ENCODE assay signal across 45 mouse cellular contexts in genomic region chr5:65448941-65449340, GRCm38 (mm10). TPM values are rescaled to one million over a fixed set of nuclear protein-coding genes. Genes with fewer than 3 reads are reported as not detected.
"Had no signal": no experiment of that assay in that cellular context is flagged by ENCODE, and none has a peak within 500 bp of the region (broad histone marks: within the 10 kb centered on the region; RNA-seq: fewer than 3 reads in every experiment).

No protein-coding gene starts in this region.

- DNase-seq: heart, postnatal 10 days; heart, postnatal 14 days; heart, postnatal 36 days; heart, postnatal 4 days; kidney, adult 11 months; kidney, adult 18-20 months; kidney, adult 2 months; kidney, adult 9 months; kidney, postnatal 10 days; kidney, postnatal 14 days; kidney, postnatal 25 days; kidney, postnatal 36 days; kidney, postnatal 4 days; layer of hippocampus, adult 9-11 months; layer of hippocampus, postnatal 36 days had no signal

- H3K27ac ChIP-seq: heart, embryonic 13.5 days; heart, embryonic 15.5 days; hindbrain, embryonic 10.5 days; hindbrain, embryonic 12.5 days; hindbrain, embryonic 13.5 days; hindbrain, embryonic 14.5 days; hindbrain, embryonic 15.5 days; hindbrain, postnatal 0 days; intestine, embryonic 15.5 days; kidney, embryonic 15.5 days; kidney, postnatal 0 days; layer of hippocampus, adult 2 months; left cerebral cortex, adult 2 months had no signal

- H3K9ac ChIP-seq: heart, embryonic 12.5 days; heart, embryonic 13.5 days; heart, embryonic 15.5 days; hindbrain, embryonic 12.5 days; hindbrain, embryonic 13.5 days; hindbrain, embryonic 14.5 days; hindbrain, embryonic 15.5 days; intestine, embryonic 15.5 days; kidney, embryonic 15.5 days had no signal

- H3K4me3 ChIP-seq: heart, embryonic 12.5 days; heart, embryonic 13.5 days; heart, embryonic 15.5 days; hindbrain, embryonic 10.5 days; hindbrain, embryonic 12.5 days; hindbrain, embryonic 13.5 days; hindbrain, embryonic 15.5 days; intestine, embryonic 15.5 days; kidney, embryonic 15.5 days; layer of hippocampus, adult 2 months; left cerebral cortex, adult 2 months had no signal

- H3K4me1 ChIP-seq: heart, embryonic 15.5 days; hindbrain, embryonic 10.5 days; hindbrain, embryonic 12.5 days; hindbrain, embryonic 13.5 days; hindbrain, embryonic 15.5 days; intestine, embryonic 15.5 days; kidney, embryonic 15.5 days had no signal

- ATAC-seq: hindbrain, embryonic 16.5 days; hindbrain, postnatal 0 days; inflammation-experienced regulatory T-cells, adult 6 months; intestine, embryonic 15.5 days; intestine, embryonic 16.5 days; intestine, postnatal 0 days had no signal

- H3K4me2 ChIP-seq: heart, embryonic 11.5 days; heart, embryonic 12.5 days; heart, embryonic 13.5 days; heart, embryonic 15.5 days; hindbrain, embryonic 12.5 days; hindbrain, embryonic 13.5 days; hindbrain, embryonic 14.5 days; hindbrain, embryonic 15.5 days; intestine, embryonic 15.5 days; kidney, embryonic 15.5 days had no signal

- H3K9me3 ChIP-seq: heart, embryonic 12.5 days; heart, embryonic 13.5 days; heart, embryonic 15.5 days; hindbrain, embryonic 10.5 days; hindbrain, embryonic 12.5 days; hindbrain, embryonic 13.5 days; hindbrain, embryonic 15.5 days; intestine, embryonic 15.5 days; kidney, embryonic 15.5 days had no signal

- H3K27me3 ChIP-seq: heart, embryonic 12.5 days; heart, embryonic 13.5 days; heart, embryonic 15.5 days; hindbrain, embryonic 12.5 days; hindbrain, embryonic 13.5 days; hindbrain, embryonic 15.5 days; intestine, embryonic 15.5 days; kidney, embryonic 15.5 days had no signal

RNA-seq across cellular contexts. Expression of gene Gm43552, which starts 43.7 kb away (rescaled TPM):
- total RNA-seq: heart, postnatal 10 days; heart, postnatal 25 days; hematopoietic stem cell, adult 5-6 weeks; hindbrain, postnatal 0 days; layer of hippocampus, adult 18-20 months; layer of hippocampus, postnatal 10 days; layer of hippocampus, postnatal 14 days; left cerebral cortex, adult 2 months had no signal
- polyA plus RNA-seq: heart, embryonic 11.5 days; heart, embryonic 12.5 days; heart, embryonic 14.5 days; heart, postnatal 0 days; hindbrain, embryonic 10.5 days; hindbrain, embryonic 11.5 days; hindbrain, embryonic 12.5 days; hindbrain, embryonic 14.5 days; hindbrain, embryonic 15.5 days; hindbrain, embryonic 16.5 days; hindbrain, postnatal 0 days; inflammation-experienced regulatory T-cells, adult 6 months; intestine, embryonic 15.5 days; intestine, embryonic 16.5 days; intestine, postnatal 0 days; kidney, adult 2 months; kidney, embryonic 14.5 days; kidney, embryonic 15.5 days; kidney, embryonic 16.5 days; large intestine, adult 2 months had no signal
